Mouse (Mus musculus) lung, adult 2 months (tissue): ENCODE data around the gene Slc16a10. TPM values are rescaled to one million over a fixed set of nuclear protein-coding genes. Genes with fewer than 3 reads are reported as not detected.

ENCODE experiments used
- DNase-seq: peaks from one replicate; pipeline ENCODE4 v3.0.0; 2022
- H3K4me1 ChIP-seq: fragments of 200-500 bp; 2 replicates; pipeline ENCODE4 v1.6.1; 2011; ENCODE audit warnings: low read length; ENCODE audit not compliant: control insufficient read depth, insufficient read depth
- H3K4me3 ChIP-seq: fragments of 200-500 bp; replicated peaks from 2 replicates; pipeline ENCODE3; 2011; ENCODE audit warnings: low read depth, mild to moderate bottlenecking, control low read depth, low read length; ENCODE audit errors: extremely low read depth
- CTCF ChIP-seq: fragments of 200-500 bp; IDR thresholded peaks from 2 replicates; pipeline ENCODE4 v1.5.1; 2011; ENCODE audit warnings: mild to moderate bottlenecking, low read length, control low read depth; ENCODE audit not compliant: insufficient read depth
- POLR2A ChIP-seq: fragments of 200-500 bp; IDR thresholded peaks from 2 replicates; pipeline ENCODE4 v1.6.1; 2011; ENCODE audit warnings: low read depth, mild to moderate bottlenecking, control low read depth, low read length, borderline replicate concordance; ENCODE audit errors: extremely low read depth
- WGBS: fragments of 180-500 bp; shearing (Covaris S2); methylation state at CpG from one replicate; pipeline ENCODE4 v1.1.7; 2018; 5-methylcytosine and 5-hydroxymethylcytosine counted together
- polyA plus RNA-seq: library from polyadenylated mRNA; depleted of rRNA; stranded (reverse); fragments of >200 nt; gene quantifications from 2 replicates; pipeline ENCODE4 v1.2.3, GENCODE M21; 2012

The Slc16a10 gene
- polyA plus RNA-seq, 1 experiment: 20.7 TPM

- WGBS: 84% methylated on average over 6 of the region's 6 CpGs
- H3K4me1 ChIP-seq: no peaks in the 10 kb centered on the region
- no peak for DNase-seq
- H3K4me3 ChIP-seq: no peak overlapping the region
- TF ChIP-seq POLR2A (no peak), CTCF (no peak)
Observed at GRCm38 (mm10) chr10:40172136-40172535, 30.1 kb upstream of the Slc16a10 start.

- Histone ChIP-seq H3K4me3 (no peak overlapping the region), H3K4me1 (no peaks in the 10 kb centered on the region)
- WGBS: 78% methylated on average over 8 of the region's 8 CpGs
- DNase-seq: no peak
- TF ChIP-seq CTCF: no peak
- no peak for TF ChIP-seq POLR2A
Observed at GRCm38 (mm10) chr10:40171211-40171610, 29.2 kb upstream of the Slc16a10 start.

- no peak overlapping the region for H3K4me3 ChIP-seq
- no peak for DNase-seq
- WGBS: 88% methylated on average over 4 of the region's 4 CpGs
- H3K4me1 ChIP-seq: no peaks in the 10 kb centered on the region
- TF ChIP-seq CTCF (no peak), POLR2A (no peak)
Observed at GRCm38 (mm10) chr10:40170141-40170558, 28.1 kb upstream of the Slc16a10 start.

GRCm38 (mm10) chr10:40169566-40169965, 27.5 kb upstream of the Slc16a10 start:
- Histone ChIP-seq H3K4me3 (no peak overlapping the region), H3K4me1 (no peaks in the 10 kb centered on the region)
- no peak for DNase-seq
- 82% methylated on average over 10 of the region's 10 CpGs for WGBS
- no peak for TF ChIP-seq POLR2A
- TF ChIP-seq CTCF: no peak

- WGBS: 83% methylated on average over 7 of the region's 7 CpGs
- Histone ChIP-seq H3K4me1 (no peaks in the 10 kb centered on the region), H3K4me3 (no peak overlapping the region)
- TF ChIP-seq POLR2A (no peak), CTCF (no peak)
- DNase-seq: no peak
Observed at GRCm38 (mm10) chr10:40169088-40169487, 27.0 kb upstream of the Slc16a10 start.

- no peak for DNase-seq
- Histone ChIP-seq H3K4me1 (no peaks in the 10 kb centered on the region), H3K4me3 (no peak overlapping the region)
- 64% methylated on average over 27 of the region's 27 CpGs for WGBS
- TF ChIP-seq POLR2A (no peak), CTCF (no peak)
Observed at GRCm38 (mm10) chr10:40164421-40165386, 22.6 kb upstream of the Slc16a10 start.

GRCm38 (mm10) chr10:40163914-40164313, 21.9 kb upstream of the Slc16a10 start:
- 83% methylated on average over 13 of the region's 13 CpGs for WGBS
- Histone ChIP-seq H3K4me1 (no peaks in the 10 kb centered on the region), H3K4me3 (no peak overlapping the region)
- TF ChIP-seq CTCF (no peak), POLR2A (no peak)
- DNase-seq: no peak

GRCm38 (mm10) chr10:40163338-40163737, 21.3 kb upstream of the Slc16a10 start:
- WGBS: 72% methylated on average over 8 of the region's 8 CpGs
- no peak for TF ChIP-seq POLR2A
- TF ChIP-seq CTCF: no peak
- DNase-seq: no peak

GRCm38 (mm10) chr10:40161701-40162255, 19.7 kb upstream of the Slc16a10 start:
- H3K4me1 ChIP-seq: no peaks in the 10 kb centered on the region
- no peak for DNase-seq
- TF ChIP-seq CTCF (no peak), POLR2A (no peak)
- H3K4me3 ChIP-seq: no peak overlapping the region
- WGBS: 91% methylated on average over 5 of the region's 5 CpGs

More at GRCm38 (mm10) chr10:40163338-40163737, 21.3 kb upstream of the Slc16a10 start:
- Histone ChIP-seq H3K4me1 (no peaks in the 10 kb centered on the region), H3K4me3 (no peak overlapping the region)
